Mouse (Mus musculus) megakaryocyte, embryonic 14.5 days (primary cell): ENCODE data around the gene Prox2. TPM values are rescaled to one million over a fixed set of nuclear protein-coding genes. Genes with fewer than 3 reads are reported as not detected.
A peak's percentile ranks its signal among the peaks of the same experiment; 100 is the strongest.

Source experiments
- H3K27me3 ChIP-seq: replicated peaks from 2 replicates; pipeline ENCODE3; 2012; ENCODE audit warnings: inconsistent platforms
- H3K36me3 ChIP-seq: replicated peaks from 2 replicates; pipeline ENCODE3; 2012; ENCODE audit warnings: low read length, inconsistent platforms, mixed read lengths
- H3K4me1 ChIP-seq: 2 replicates; pipeline ENCODE4 v1.6.1; 2012; ENCODE audit warnings: inconsistent platforms
- H3K4me3 ChIP-seq: replicated peaks from 2 replicates; pipeline ENCODE3; 2012; ENCODE audit warnings: moderate library complexity, mild to moderate bottlenecking, inconsistent platforms
- H3K9me3 ChIP-seq: 2 replicates; pipeline ENCODE4 v1.6.1; 2012; ENCODE audit warnings: inconsistent platforms
- FLI1 ChIP-seq: IDR thresholded peaks from 2 replicates; pipeline ENCODE4 v1.6.1; 2012; ENCODE audit warnings: low read length, inconsistent platforms, mixed read lengths
- GATA1 ChIP-seq: IDR thresholded peaks from 3 replicates; pipeline ENCODE4 v1.6.1; 2012; ENCODE audit warnings: mixed read lengths, low read length, inconsistent platforms, borderline replicate concordance
- polyA plus RNA-seq: library from polyadenylated mRNA; stranded (reverse); fragments of >175 nt; gene quantifications from 2 replicates; pipeline ENCODE4 v1.2.3, GENCODE M21; 2012; ENCODE audit warnings: low replicate concordance; ENCODE audit not compliant: insufficient read depth

The Prox2 gene
- polyA plus RNA-seq, 1 experiment: 2.2 TPM

DNA sequence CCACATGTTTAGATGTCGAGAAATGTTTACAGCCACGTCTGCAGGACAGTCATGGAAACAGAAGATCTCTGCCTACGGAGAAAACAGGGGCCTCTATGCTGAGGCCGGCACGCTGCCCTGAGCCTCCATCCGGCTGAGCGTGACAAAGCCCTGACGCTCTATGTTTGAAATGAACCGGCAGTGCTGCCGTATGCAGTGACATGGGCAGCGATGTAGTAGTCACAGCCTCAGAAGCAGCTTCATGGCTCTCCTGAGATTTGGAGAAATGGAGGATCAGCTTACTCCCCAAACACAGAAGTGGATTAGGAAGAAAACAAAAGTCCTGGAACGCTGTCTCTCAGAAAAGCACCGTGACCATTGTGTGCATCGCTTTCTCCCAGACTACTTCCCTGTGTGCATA, 9.6 kb downstream of the Prox2 start:
- TF ChIP-seq GATA1 (no peak), FLI1 (no peak)
- no peaks in the 10 kb centered on the region for H3K9me3 ChIP-seq
- H3K27me3 ChIP-seq: peaks cover 7% of the 10 kb centered on the region
- peaks cover 3% of the 10 kb centered on the region for H3K36me3 ChIP-seq
- peaks cover 5% of the 10 kb centered on the region for H3K4me1 ChIP-seq
- H3K4me3 ChIP-seq: no peak overlapping the region

DNA sequence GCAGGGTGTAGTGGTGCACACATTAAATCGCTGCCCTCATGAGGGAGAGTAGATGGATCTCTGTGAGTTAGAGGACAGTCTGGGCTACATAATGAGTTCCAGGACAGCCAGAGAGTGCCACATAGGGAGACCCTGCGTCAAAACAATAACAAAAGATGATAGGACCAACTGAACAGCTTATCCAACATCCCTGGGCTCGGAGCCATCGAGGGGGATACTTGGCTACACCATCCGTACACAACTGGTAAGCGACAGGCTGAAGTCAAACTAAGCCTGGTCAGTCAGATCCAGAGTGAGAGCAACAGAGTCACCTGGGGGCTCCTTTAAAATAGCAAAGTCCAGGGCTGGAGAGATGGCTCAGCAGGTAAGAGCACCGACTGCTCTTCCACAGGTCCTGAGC, 14.7 kb downstream of the Prox2 start:
- no peak overlapping the region for H3K4me3 ChIP-seq
- peaks cover 3% of the 10 kb centered on the region for H3K27me3 ChIP-seq
- no peaks in the 10 kb centered on the region for H3K9me3 ChIP-seq
- H3K36me3 ChIP-seq: no peaks in the 10 kb centered on the region
- TF ChIP-seq GATA1 (no peak), FLI1 (no peak)
- H3K4me1 ChIP-seq: peaks cover 15% of the 10 kb centered on the region

DNA sequence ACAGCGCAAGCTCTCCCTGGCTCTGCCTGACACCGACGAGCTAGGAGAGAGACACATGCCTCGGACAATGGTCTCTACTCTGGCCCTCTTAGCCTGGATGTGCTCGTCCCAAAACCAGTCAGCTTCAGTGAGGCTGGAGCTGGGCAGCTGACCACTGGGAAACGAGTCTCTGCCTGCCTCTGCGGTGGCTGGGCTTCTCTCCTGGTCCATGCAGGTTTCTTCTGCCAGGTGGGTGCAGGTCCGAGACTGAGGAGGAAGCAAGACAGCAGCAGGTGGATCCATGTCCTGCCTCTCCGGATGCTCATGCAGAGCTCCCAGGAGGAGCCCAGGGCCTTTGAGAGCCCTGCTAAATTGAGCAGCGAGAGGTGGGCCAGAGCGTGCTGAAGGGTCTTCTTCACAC, 15.4 kb downstream of the Prox2 start:
- Histone ChIP-seq H3K4me3 (no peak overlapping the region), H3K4me1 (peaks cover 15% of the 10 kb centered on the region), H3K9me3 (no peaks in the 10 kb centered on the region), H3K27me3 (peaks cover 3% of the 10 kb centered on the region), H3K36me3 (no peaks in the 10 kb centered on the region)
- TF ChIP-seq FLI1: no peak
- TF ChIP-seq GATA1: no peak

DNA sequence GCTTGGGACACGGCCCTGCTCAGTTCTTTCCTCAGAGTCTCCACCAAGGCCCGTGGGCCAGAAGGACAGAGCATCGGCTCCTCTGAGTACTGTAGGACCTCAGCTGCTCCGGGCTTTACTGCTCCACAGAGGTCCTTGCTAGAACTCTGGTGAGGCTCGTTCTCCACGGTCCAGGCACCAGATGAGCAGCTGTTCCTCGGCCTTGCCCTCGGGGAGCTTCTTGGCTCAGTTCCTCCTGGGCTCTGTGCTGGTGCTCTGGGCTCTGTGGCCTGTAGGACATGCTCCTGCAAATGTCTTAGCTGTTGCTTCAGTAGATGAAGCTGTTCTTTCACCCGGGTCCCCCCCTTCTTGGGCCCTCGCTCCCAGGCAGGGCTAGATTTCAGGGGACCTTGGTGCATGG, 15.9 kb downstream of the Prox2 start:
- no peaks in the 10 kb centered on the region for H3K9me3 ChIP-seq

DNA sequence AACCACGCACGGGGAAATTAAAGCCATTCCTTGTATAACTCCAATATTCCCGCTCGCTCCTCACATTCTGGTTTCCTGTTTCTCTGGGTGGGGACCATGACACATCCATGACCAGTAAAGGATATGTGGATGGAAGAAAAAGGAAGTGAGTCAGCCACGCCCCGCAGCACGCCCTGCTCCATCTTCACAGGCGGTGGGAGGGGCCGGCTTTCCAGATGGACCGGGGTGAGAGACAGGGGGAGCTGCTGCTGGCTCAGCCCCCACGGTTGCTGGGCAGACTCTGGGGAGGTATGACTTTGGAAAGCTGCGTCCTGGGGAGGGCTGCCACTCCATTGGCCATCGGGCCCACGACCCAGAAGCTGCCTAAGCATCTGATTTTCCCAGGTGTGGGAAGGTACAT, 16.5 kb downstream of the Prox2 start:
- H3K4me1 ChIP-seq: peaks cover 15% of the 10 kb centered on the region
- peaks cover 9% of the 10 kb centered on the region for H3K36me3 ChIP-seq
- H3K9me3 ChIP-seq: peaks cover 3% of the 10 kb centered on the region; the same call in 1 of the 2 replicates
- no peak for TF ChIP-seq GATA1
- TF ChIP-seq FLI1: no peak
- H3K27me3 ChIP-seq: peaks cover 3% of the 10 kb centered on the region
- H3K4me3 ChIP-seq: peak overlapping the region; percentile 23

More for the DNA sequence above, 15.9 kb downstream of the Prox2 start:
- Histone ChIP-seq H3K36me3 (peaks cover 2% of the 10 kb centered on the region), H3K4me1 (peaks cover 15% of the 10 kb centered on the region), H3K4me3 (no peak overlapping the region), H3K27me3 (peaks cover 3% of the 10 kb centered on the region)
- no peak for TF ChIP-seq GATA1
- TF ChIP-seq FLI1: no peak

DNA sequence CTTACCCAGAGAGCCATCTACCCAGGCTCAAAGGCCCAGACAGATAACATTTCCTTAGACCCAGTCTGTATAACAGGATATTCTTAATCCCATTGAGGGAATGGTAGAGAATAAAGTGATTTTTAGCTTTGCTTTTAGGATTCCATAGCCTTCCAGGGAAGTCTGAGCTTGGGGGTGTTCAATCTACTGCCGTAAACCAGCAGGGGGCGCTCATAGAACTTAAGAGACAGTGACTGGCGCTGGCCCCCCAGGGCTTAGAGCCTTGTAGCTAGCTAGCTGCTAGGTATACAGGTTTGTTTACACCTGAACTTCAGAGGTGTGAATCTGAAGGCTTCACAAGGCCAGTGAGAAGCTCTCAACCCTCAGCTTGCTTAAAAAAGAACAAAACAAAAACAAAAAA, 18.3 kb downstream of the Prox2 start:
- H3K36me3 ChIP-seq: peaks cover 25% of the 10 kb centered on the region
- TF ChIP-seq FLI1 (no peak), GATA1 (no peak)
- H3K9me3 ChIP-seq: peaks cover 4% of the 10 kb centered on the region; the same call in 1 of the 2 replicates

DNA sequence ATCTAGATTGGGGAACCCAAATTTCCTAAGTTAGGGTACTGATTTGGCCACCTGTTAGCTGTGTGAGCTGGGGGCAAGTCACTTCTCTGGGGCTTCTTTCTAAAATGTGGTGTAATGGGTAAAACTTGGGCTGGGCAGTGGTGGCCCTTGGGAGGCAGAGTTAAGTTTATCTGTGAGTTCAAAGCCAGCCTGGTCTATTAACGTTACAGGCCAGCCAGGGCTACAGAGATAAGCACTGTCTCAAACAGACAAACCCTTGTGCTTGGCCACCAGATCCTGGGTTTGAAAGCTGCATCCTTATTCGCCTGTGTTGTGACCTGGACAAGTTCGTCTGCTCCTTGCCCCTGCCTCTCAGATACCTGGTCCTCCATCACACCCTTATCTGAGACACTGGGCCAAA, 19.4 kb downstream of the Prox2 start:
- TF ChIP-seq GATA1: no peak
- no peak for TF ChIP-seq FLI1
- H3K4me3 ChIP-seq: no peak overlapping the region
- peaks cover 3% of the 10 kb centered on the region for H3K27me3 ChIP-seq
- peaks cover 15% of the 10 kb centered on the region for H3K4me1 ChIP-seq
- peaks cover 31% of the 10 kb centered on the region for H3K36me3 ChIP-seq
- H3K9me3 ChIP-seq: peaks cover 4% of the 10 kb centered on the region; the same call in 1 of the 2 replicates

More for the DNA sequence above, 18.3 kb downstream of the Prox2 start:
- Histone ChIP-seq H3K4me3 (no peak overlapping the region), H3K27me3 (peaks cover 3% of the 10 kb centered on the region), H3K4me1 (peaks cover 15% of the 10 kb centered on the region)

DNA sequence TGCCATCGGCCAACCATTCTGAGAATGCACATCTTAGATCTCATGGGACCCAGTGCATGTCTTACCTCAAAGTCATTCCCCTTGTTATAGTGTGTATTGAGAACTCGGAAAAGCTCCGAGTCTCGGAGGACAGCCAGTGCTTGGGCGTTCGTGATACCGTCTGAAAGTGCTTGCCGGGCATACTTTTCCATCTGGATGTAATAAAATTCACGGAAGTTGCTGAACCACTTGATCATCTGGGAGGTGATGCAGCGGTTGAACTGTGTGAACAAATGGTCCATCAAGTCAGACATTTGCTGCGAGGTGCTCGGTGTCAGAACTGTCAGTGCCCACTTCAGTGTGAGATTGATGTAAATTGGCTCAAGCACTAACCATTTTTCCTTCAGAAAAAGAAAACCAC, 22.7 kb downstream of the Prox2 start:
- H3K4me1 ChIP-seq: peaks cover 7% of the 10 kb centered on the region; the same call in 1 of the 2 replicates
- TF ChIP-seq GATA1: no peak
- TF ChIP-seq FLI1: no peak
- H3K4me3 ChIP-seq: no peak overlapping the region
- no peaks in the 10 kb centered on the region for H3K27me3 ChIP-seq
- H3K9me3 ChIP-seq: peaks cover 4% of the 10 kb centered on the region; the same call in 1 of the 2 replicates
- peaks cover 33% of the 10 kb centered on the region for H3K36me3 ChIP-seq

DNA sequence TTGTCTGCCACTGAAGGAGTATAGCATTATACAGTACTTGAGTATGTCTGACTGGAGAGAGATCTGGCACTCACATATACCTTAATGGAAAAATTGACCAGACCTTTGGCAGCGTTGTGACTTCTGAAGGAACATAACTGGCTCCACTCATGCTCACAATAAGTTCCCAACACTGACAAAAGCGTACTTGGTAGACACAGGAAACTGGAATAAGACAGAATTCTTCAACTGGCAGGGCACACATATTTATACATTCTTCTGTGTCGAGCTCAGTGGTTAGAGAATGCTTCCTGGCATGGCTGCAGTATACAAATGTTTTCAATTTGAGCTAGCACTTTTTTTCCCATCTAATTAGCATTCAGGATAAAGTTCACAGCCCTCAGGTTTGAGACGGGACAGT, 25.6 kb downstream of the Prox2 start:
- no peak overlapping the region for H3K4me3 ChIP-seq
- TF ChIP-seq FLI1 (no peak), GATA1 (no peak)
- H3K4me1 ChIP-seq: peaks cover 7% of the 10 kb centered on the region; the same call in 1 of the 2 replicates
- peaks cover 4% of the 10 kb centered on the region; the same call in 1 of the 2 replicates for H3K9me3 ChIP-seq
- H3K27me3 ChIP-seq: no peaks in the 10 kb centered on the region
- H3K36me3 ChIP-seq: peaks cover 33% of the 10 kb centered on the region

DNA sequence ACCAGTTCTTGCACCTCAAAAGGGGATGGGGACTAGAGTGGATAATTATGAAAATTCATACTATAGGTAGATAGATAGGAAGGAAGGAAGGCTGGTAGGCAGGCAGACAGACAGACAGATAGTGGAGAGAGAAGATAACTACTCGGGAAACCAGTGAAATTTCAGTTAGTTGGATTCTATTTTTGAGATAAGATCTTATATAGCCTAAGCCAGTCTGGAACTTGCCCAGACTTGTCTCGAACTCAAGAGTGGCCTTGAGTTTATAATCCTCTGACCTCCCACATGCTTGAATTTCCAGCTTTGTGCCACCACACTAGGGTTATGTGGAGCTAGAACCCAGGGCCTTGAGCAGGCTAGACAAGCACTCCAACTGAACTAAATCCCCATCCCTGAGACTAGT, 26.3 kb downstream of the Prox2 start:
- no peak for TF ChIP-seq FLI1
- no peak for TF ChIP-seq GATA1
- H3K4me3 ChIP-seq: no peak overlapping the region

DNA sequence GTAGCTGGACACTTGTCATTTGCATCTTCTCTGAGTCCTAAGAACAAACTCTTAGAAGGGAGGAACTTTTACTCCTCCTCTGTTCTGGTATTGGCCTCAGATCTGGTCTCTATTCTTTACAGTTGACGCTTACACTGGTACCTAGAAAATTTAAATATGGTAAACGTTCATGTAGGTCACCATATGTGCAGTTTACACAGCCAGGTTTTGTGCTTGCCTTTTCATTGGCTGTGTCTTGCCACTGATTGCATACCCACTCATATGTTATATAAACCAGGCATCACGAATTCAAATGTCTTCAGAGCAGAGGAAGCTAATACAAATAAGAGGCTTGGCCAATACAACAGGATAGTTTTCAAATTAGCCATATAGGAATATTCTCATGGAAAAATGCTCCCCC, 33.5 kb downstream of the Prox2 start:
- Histone ChIP-seq H3K4me1 (no peaks in the 10 kb centered on the region), H3K27me3 (no peaks in the 10 kb centered on the region), H3K4me3 (no peak overlapping the region), H3K9me3 (no peaks in the 10 kb centered on the region), H3K36me3 (peaks cover 48% of the 10 kb centered on the region)
- TF ChIP-seq FLI1: no peak
- TF ChIP-seq GATA1: no peak

More for the DNA sequence above, 26.3 kb downstream of the Prox2 start:
- peaks cover 26% of the 10 kb centered on the region for H3K36me3 ChIP-seq
- peaks cover 7% of the 10 kb centered on the region; the same call in 1 of the 2 replicates for H3K4me1 ChIP-seq
- H3K9me3 ChIP-seq: peaks cover 3% of the 10 kb centered on the region; the same call in 1 of the 2 replicates
- H3K27me3 ChIP-seq: no peaks in the 10 kb centered on the region
